Mouse (Mus musculus) megakaryocyte, embryonic 14.5 days (primary cell): Measurements from ENCODE around the gene Gfi1b.

Experiments
- FLI1 ChIP-seq: IDR thresholded peaks from 2 replicates; pipeline ENCODE4 v1.6.1; 2012; ENCODE audit warnings: low read length, inconsistent platforms, mixed read lengths
- GATA1 ChIP-seq: IDR thresholded peaks from 3 replicates; pipeline ENCODE4 v1.6.1; 2012; ENCODE audit warnings: mixed read lengths, low read length, inconsistent platforms, borderline replicate concordance

DNA sequence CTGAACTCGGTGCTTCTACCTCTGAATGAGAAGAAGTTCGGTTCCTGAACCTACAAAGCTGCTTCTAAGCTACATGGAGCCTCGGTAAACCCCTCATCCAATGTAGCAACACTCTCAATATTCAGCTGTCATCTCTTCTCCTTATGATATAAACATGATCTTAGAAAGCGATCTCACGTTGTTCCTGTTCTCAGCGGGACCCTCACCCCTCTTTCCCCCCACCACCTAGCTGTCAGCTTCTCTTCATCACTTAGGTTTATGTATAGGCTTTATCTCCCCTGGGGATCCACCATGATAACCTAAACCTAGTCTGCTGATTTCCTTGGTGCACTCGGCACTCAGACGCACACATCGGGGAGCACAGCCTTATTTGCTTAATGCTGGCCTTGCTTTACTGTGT, 38.1 kb downstream of the Gfi1b start, which contains the start of gene Gtf3c5:
- TF ChIP-seq FLI1 (no peak), GATA1 (no peak)
